Mouse (Mus musculus) liver, postnatal 0 days (tissue): ENCODE measurements at regions not wholly inside any gene's neighbourhood (a gene's known extent, or its start where the extent isn't known, plus 50 kb on each side); places are given as distances from the start of the nearest gene placed in this dataset.

ENCODE experiments used
- ATAC-seq: fragments of 200-750 bp; cut with Nextera tagmentation; 2 replicates; pipeline ENCODE4 v1.8.0; 2017; ENCODE audit warnings: mild to moderate bottlenecking, moderate library complexity
- DNase-seq: peaks from one replicate; pipeline ENCODE4 v3.0.0-alpha.2; 2016
- H3K27ac ChIP-seq: fragments of 300-500 bp; sonication (generic); 2 replicates; pipeline ENCODE4 v1.5.1; 2014; ENCODE audit warnings: antibody characterized with exemption, moderate library complexity, mild to moderate bottlenecking, low read depth
- H3K27me3 ChIP-seq: fragments of 300-500 bp; sonication (generic); 2 replicates; pipeline ENCODE4 v1.6.1; 2014; ENCODE audit warnings: low read length, control low read depth, mixed read lengths; ENCODE audit not compliant: insufficient read depth
- H3K36me3 ChIP-seq: fragments of 300-500 bp; sonication (generic); replicated peaks from 2 replicates; pipeline ENCODE4 v1.6.1; 2014; ENCODE audit warnings: mild to moderate bottlenecking, control low read depth, low read length, moderate library complexity, mixed read lengths; ENCODE audit not compliant: insufficient read depth
- H3K4me1 ChIP-seq: fragments of 300-500 bp; sonication (generic); 2 replicates; pipeline ENCODE4 v1.6.1; 2014; ENCODE audit warnings: antibody characterized with exemption, mild to moderate bottlenecking, control low read depth; ENCODE audit not compliant: insufficient read depth
- H3K4me2 ChIP-seq: fragments of 300-500 bp; sonication (generic); 2 replicates; pipeline ENCODE4 v1.6.1; 2014; ENCODE audit warnings: low read depth, mild to moderate bottlenecking, low read length, moderate library complexity, mixed read lengths
- H3K4me3 ChIP-seq: fragments of 300-500 bp; sonication (generic); 2 replicates; pipeline ENCODE4 v1.5.1; 2014; ENCODE audit warnings: low read depth, low read length
- H3K9ac ChIP-seq: fragments of 300-500 bp; sonication (generic); replicated peaks from 2 replicates; pipeline ENCODE4 v1.6.1; 2014; ENCODE audit warnings: mild to moderate bottlenecking, moderate library complexity
- H3K9me3 ChIP-seq: fragments of 300-500 bp; sonication (generic); 2 replicates; pipeline ENCODE4 v1.6.1; 2016; ENCODE audit warnings: mild to moderate bottlenecking, control low read depth, low read length, mixed read lengths
- CTCF ChIP-seq: sonication (generic); IDR thresholded peaks from 2 replicates; pipeline ENCODE4 v1.5.1; 2016; ENCODE audit warnings: antibody characterized with exemption, low read depth
- EP300 ChIP-seq: IDR thresholded peaks from 2 replicates; pipeline ENCODE4 v1.6.1; 2016; ENCODE audit warnings: antibody characterized with exemption, low read depth, mild to moderate bottlenecking
- WGBS: fragments of 180-500 bp; shearing (Covaris S2); extraction: QIAGEN DNeasy Blood & Tissue Kit; methylation state at CpG from one replicate; pipeline ENCODE4 v1.1.7; 2014; ENCODE audit not compliant: insufficient replicate concordance; 5-methylcytosine and 5-hydroxymethylcytosine counted together

DNA sequence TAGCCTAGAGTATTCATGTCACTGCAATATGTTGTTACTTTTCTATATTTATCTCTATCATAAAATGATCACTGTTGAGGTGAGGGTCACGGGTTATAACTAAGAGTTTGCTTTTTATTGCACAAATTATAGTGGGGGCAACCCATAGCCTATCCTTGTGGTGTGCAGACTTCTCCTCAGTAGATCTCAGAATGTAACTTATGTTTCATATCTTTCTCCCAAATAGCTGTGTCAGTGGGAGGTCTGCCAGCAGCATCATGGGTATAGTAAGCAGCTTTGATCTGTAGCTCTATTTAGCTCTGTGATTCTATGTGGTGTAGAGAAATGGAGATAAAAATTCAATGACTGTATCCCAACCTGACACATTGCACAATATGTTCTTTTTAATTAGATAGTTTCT, 641.9 kb downstream of the Dok5 start:
- DNase-seq, result no peak
- no peak for ATAC-seq

DNA sequence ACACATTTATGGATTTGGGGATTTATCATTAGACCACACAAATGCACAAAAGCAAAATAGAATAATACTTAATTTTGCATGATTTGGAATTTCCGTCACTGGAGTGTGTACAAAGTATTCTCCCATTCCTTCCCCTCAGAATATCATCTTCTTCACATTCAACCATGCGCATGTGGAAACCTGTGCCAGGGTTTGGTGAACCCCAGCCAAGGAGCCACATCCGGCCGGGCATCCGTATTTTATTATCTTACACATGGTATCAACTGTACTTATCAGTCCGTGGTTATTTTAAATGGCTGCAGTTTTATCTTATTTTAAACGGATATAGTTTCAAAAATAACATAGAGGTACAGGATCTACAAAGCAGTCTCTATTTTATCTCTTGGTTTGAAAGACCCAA, 641.4 kb downstream of the Dok5 start:
- Histone ChIP-seq H3K4me2 (no peak overlapping the region), H3K4me1 (no peaks in the 10 kb centered on the region), H3K27me3 (no peaks in the 10 kb centered on the region), H3K9ac (no peak overlapping the region), H3K9me3 (no peaks in the 10 kb centered on the region), H3K36me3 (no peaks in the 10 kb centered on the region), H3K4me3 (no peak overlapping the region), H3K27ac (no peak overlapping the region)
- DNase-seq (no peak), ATAC-seq (no peak)
- TF ChIP-seq CTCF (no peak), EP300 (no peak)
- 74% methylated on average over 7 of the region's 7 CpGs for WGBS

More for the DNA sequence above, 641.9 kb downstream of the Dok5 start:
- no peak for TF ChIP-seq EP300
- TF ChIP-seq CTCF, result no peak
- WGBS, result 56% methylated on average over 1 of the region's 1 CpGs
- Histone ChIP-seq H3K27me3 (no peaks in the 10 kb centered on the region), H3K36me3 (no peaks in the 10 kb centered on the region), H3K27ac (no peak overlapping the region), H3K4me3 (no peak overlapping the region), H3K9ac (no peak overlapping the region), H3K9me3 (no peaks in the 10 kb centered on the region), H3K4me1 (no peaks in the 10 kb centered on the region), H3K4me2 (no peak overlapping the region)

DNA sequence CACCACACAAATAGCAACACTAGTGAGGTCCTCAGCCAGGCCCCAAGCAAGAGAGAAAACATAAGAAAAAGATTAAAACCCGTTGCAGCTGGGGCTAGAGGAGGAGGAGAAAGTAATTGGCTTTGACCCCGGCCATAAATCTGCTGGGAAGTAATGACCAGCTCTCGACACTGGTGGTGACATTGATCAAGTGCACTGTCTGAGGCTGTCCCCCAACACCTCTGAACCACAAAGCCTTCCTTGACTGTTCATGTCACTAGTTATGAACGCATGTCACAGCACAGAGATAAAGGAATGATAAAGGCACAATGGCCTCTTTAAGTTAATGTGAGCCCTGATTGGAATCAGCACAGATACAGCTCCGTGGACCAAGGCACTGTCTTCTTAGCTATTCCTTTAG, 640.1 kb downstream of the Dok5 start:
- no peak overlapping the region for H3K4me2 ChIP-seq
- no peak overlapping the region for H3K4me3 ChIP-seq
- no peak overlapping the region for H3K9ac ChIP-seq
- no peak for ATAC-seq
- no peaks in the 10 kb centered on the region for H3K4me1 ChIP-seq
- no peak for DNase-seq
- H3K27me3 ChIP-seq, result no peaks in the 10 kb centered on the region
- H3K36me3 ChIP-seq, result no peaks in the 10 kb centered on the region
- TF ChIP-seq CTCF, result no peak
- TF ChIP-seq EP300, result no peak
- WGBS, result 47% methylated on average over 5 of the region's 5 CpGs
- H3K27ac ChIP-seq, result no peak overlapping the region
- no peaks in the 10 kb centered on the region for H3K9me3 ChIP-seq

- no peaks in the 10 kb centered on the region for H3K4me1 ChIP-seq
- TF ChIP-seq EP300, result no peak
- no peak for TF ChIP-seq CTCF
- no peaks in the 10 kb centered on the region for H3K9me3 ChIP-seq
- no peaks in the 10 kb centered on the region for H3K36me3 ChIP-seq
- no peak overlapping the region for H3K9ac ChIP-seq
- H3K4me3 ChIP-seq, result no peak overlapping the region
- no peak overlapping the region for H3K4me2 ChIP-seq
- no peak for ATAC-seq
- no peaks in the 10 kb centered on the region for H3K27me3 ChIP-seq
- DNase-seq, result no peak
- WGBS, result 69% methylated on average over 8 of the region's 8 CpGs
- no peak overlapping the region for H3K27ac ChIP-seq
Observed at GRCm38 (mm10) chr2:171365553-171365952, 633.9 kb downstream of the Dok5 start.

DNA sequence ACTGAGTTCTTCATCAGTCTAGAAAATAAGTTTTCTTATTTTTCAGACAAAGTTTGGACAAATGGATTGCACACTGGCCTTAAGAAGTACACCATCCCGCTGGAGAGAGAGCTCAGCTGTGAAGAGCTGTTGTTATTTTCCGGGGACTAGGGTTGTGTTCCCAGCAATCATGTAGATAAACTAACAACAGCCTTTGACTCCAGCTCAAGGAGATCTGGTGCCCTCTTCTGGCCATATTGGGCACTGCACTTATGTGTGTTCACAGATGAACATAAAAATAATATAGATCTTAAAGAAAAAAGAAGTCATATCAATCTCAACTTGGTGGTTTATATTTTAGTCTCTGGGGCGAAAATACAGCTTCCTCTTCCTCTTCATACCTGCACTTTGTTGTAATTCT, 633.0 kb downstream of the Dok5 start:
- ATAC-seq (no peak), DNase-seq (no peak)
- Histone ChIP-seq H3K9ac (no peak overlapping the region), H3K4me3 (no peak overlapping the region), H3K27me3 (no peaks in the 10 kb centered on the region), H3K9me3 (no peaks in the 10 kb centered on the region), H3K4me1 (no peaks in the 10 kb centered on the region), H3K4me2 (no peak overlapping the region), H3K27ac (no peak overlapping the region), H3K36me3 (no peaks in the 10 kb centered on the region)
- TF ChIP-seq EP300 (no peak), CTCF (peak; percentile 47)
- 76% methylated on average over 3 of the region's 3 CpGs for WGBS

DNA sequence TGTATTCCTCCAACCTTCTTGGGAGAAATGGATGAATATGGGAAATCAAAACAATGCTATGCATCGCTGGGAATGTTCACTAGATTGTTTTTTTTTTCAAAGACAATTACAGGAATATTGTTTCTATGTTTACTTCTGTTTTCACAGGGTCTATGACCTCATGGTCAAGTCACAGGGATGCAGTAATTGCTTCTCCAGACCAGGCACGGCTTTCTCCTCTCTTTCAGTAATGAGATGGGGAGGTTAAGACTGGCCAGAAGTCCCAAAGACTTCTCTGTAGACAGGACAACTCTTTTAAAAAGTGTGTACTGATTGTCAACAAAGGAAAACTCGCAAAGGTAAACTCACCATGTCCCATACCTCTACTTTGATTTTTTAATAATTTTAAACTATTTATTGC, 631.8 kb downstream of the Dok5 start:
- 64% methylated on average over 3 of the region's 3 CpGs for WGBS
- H3K27me3 ChIP-seq, result no peaks in the 10 kb centered on the region
- no peak overlapping the region for H3K27ac ChIP-seq
- no peak overlapping the region for H3K4me2 ChIP-seq
- H3K9me3 ChIP-seq, result no peaks in the 10 kb centered on the region
- no peak overlapping the region for H3K4me3 ChIP-seq
- H3K9ac ChIP-seq, result no peak overlapping the region
- no peaks in the 10 kb centered on the region for H3K36me3 ChIP-seq
- DNase-seq (no peak), ATAC-seq (no peak)
- H3K4me1 ChIP-seq, result no peaks in the 10 kb centered on the region
- TF ChIP-seq EP300 (no peak), CTCF (no peak)
